Mouse (Mus musculus): Measurements from ENCODE around the gene Gfm1. TPM values are rescaled to one million over a fixed set of nuclear protein-coding genes. Genes with fewer than 3 reads are reported as not detected.

Gfm1 gene
- polyA plus RNA-seq, 2 experiments, result 17.0 to 32.6 TPM

GRCm38 (mm10) chr3:67463450-67464372 lies 33.8 kb downstream of the Gfm1 start, which contains the start of gene Lxn:
TSS of gene Lxn (minus strand) at chr3:67463926.
- Histone ChIP-seq H3K27ac (no peak within 1 kb of the TSS), H3K27me3 (ENCODE audit: control insufficient read depth, insufficient read depth, low read length) (no peaks in the 10 kb centered on the region), H3K4me2 (ENCODE audit: low read depth) (peak within 1 kb of the TSS; percentile 74), H3K9ac (replicated peaks) (peak within 1 kb of the TSS; percentile 57), H3K4me1 (replicated peaks; ENCODE audit: control insufficient read depth in 2 of 2, insufficient read depth in 2 of 2, low read length in 1 of 2) (peaks cover 0 to 7% of the 10 kb centered on the region in 2 experiments; a peak in 2 of 4 replicates), H3K36me3 (replicated peaks; ENCODE audit: control insufficient read depth, insufficient read depth, low read depth) (peaks cover 2% of the 10 kb centered on the region; the same call in 1 of the 2 replicates), H3K9me3 (ENCODE audit: control insufficient read depth, low read length) (no peaks in the 10 kb centered on the region), H3K4me3 (ENCODE audit: insufficient read depth in 1 of 2, low read depth in 2 of 2, low read length in 2 of 2) (peak within 1 kb of the TSS; percentile 57 to 66)
- DNase-seq (ENCODE audit: low read depth in 3 of 3, low spot score in 3 of 3) (peak; percentile 13 to 18 (median 14)), ATAC-seq (ENCODE audit: insufficient read depth) (peak; percentile 83)
- TF ChIP-seq CTCF (IDR thresholded peaks at IDR 0.05; ENCODE audit: low read depth) (peak; percentile 51), EP300 (IDR thresholded peaks at IDR 0.05; ENCODE audit: low read depth) (no peak)
- 1% methylated on average over 38 of the region's 43 CpGs for whole genome bisulfite sequencing (ENCODE audit: insufficient replicate concordance)

- Histone ChIP-seq H3K27me3 (ENCODE audit: control insufficient read depth, insufficient read depth, low read length) (no peaks in the 10 kb centered on the region), H3K4me1 (replicated peaks; ENCODE audit: control insufficient read depth in 2 of 2, insufficient read depth in 2 of 2, low read length in 1 of 2) (peaks cover 0 to 10% of the 10 kb centered on the region in 2 experiments; a peak in 2 of 4 replicates), H3K9ac (replicated peaks) (no peak overlapping the region), H3K4me2 (ENCODE audit: low read depth) (no peak overlapping the region), H3K36me3 (replicated peaks; ENCODE audit: control insufficient read depth, insufficient read depth, low read depth) (peaks cover 3% of the 10 kb centered on the region), H3K9me3 (ENCODE audit: control insufficient read depth, low read length) (no peaks in the 10 kb centered on the region), H3K4me3 (ENCODE audit: insufficient read depth in 1 of 2, low read depth in 2 of 2, low read length in 2 of 2) (no peak overlapping the region), H3K27ac (no peak overlapping the region)
- DNase-seq (ENCODE audit: low read depth in 3 of 3, low spot score in 3 of 3) (no peak), ATAC-seq (ENCODE audit: insufficient read depth) (no peak)
- no peak for TF ChIP-seq EP300 (IDR thresholded peaks at IDR 0.05; ENCODE audit: low read depth)
- TF ChIP-seq CTCF (IDR thresholded peaks at IDR 0.05; ENCODE audit: low read depth), result no peak
- WGBS (ENCODE audit: insufficient replicate concordance), result 87% methylated on average over 5 of the region's 5 CpGs
Observed at GRCm38 (mm10) chr3:67466576-67466975, 36.7 kb downstream of the Gfm1 start.

DNA sequence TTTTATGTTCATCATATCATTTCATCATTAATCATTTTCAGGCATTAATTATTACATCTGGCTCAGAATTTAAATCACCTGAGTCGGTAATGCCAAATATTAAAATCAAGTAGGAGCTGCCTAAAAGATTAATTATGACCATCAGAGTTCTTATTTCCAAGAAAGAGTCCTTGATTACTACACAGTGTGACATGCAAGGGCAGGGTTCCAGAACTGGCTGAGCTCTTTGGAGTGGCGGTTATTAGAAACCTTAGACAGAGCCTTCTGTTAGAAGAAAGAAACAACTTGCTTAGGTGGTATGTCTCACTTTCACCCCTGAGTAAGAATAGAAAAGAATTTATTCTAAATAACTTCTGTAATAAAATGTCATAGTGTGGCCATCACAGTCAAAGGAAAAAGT lies 37.4 kb downstream of the Gfm1 start:
- Histone ChIP-seq H3K4me2 (ENCODE audit: low read depth) (no peak overlapping the region), H3K4me3 (ENCODE audit: insufficient read depth in 1 of 2, low read depth in 2 of 2, low read length in 2 of 2) (no peak overlapping the region), H3K27ac (no peak overlapping the region), H3K9ac (replicated peaks) (no peak overlapping the region), H3K36me3 (replicated peaks; ENCODE audit: control insufficient read depth, insufficient read depth, low read depth) (peaks cover 3% of the 10 kb centered on the region), H3K9me3 (ENCODE audit: control insufficient read depth, low read length) (no peaks in the 10 kb centered on the region), H3K27me3 (ENCODE audit: control insufficient read depth, insufficient read depth, low read length) (no peaks in the 10 kb centered on the region), H3K4me1 (replicated peaks; ENCODE audit: control insufficient read depth in 2 of 2, insufficient read depth in 2 of 2, low read length in 1 of 2) (peaks cover 0 to 16% of the 10 kb centered on the region in 2 experiments; a peak in 2 of 4 replicates)
- 78% methylated on average over 2 of the region's 2 CpGs for WGBS (ENCODE audit: insufficient replicate concordance)
- ATAC-seq (ENCODE audit: insufficient read depth) (no peak), DNase-seq (ENCODE audit: low read depth in 3 of 3, low spot score in 3 of 3) (no peak)
- TF ChIP-seq EP300 (IDR thresholded peaks at IDR 0.05; ENCODE audit: low read depth) (no peak), CTCF (IDR thresholded peaks at IDR 0.05; ENCODE audit: low read depth) (no peak)

DNA sequence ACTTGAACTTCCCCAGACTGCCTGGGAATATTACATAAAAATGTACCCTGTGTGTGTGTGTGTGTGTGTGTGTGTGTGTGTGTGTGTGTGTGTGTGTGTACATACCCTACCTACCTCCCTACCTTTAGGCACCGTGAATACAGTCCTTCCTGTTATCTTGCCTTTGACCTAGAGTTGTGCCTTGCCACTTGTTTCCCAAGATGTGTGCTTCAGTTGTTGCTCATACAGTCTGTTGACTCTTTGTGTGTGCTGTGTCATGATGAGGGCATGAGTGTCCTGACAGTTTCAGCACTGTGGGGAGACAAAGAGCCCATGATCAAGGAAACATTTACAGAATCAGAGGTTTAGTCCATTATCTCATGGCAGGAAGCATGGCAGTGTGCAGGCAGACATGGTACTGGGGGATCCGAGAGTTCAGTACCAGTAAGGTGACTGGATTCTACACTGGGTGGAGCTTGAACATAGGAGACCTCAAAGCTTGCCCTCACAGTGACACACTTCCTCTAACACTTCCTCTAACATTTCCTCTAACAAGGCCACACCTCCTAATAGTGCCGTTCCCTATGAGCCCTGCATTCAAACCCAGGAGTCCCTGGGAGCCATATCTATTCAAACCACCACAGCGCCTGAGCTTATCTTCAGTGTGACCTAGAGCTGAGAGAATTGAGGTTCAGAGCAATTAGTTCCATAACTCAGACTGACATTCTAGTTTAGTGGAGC lies 41.7 kb downstream of the Gfm1 start:
- peak; percentile 82 for ATAC-seq (ENCODE audit: insufficient read depth)
- WGBS (ENCODE audit: insufficient replicate concordance), result 39% methylated on average over 4 of the region's 4 CpGs

More for the DNA sequence above, 41.7 kb downstream of the Gfm1 start:
- TF ChIP-seq CTCF (IDR thresholded peaks at IDR 0.05; ENCODE audit: low read depth) (no peak), EP300 (IDR thresholded peaks at IDR 0.05; ENCODE audit: low read depth) (peak; percentile 38; the same call in 1 of the 2 replicates)
- Histone ChIP-seq H3K27ac (no peak overlapping the region), H3K9ac (replicated peaks) (no peak overlapping the region), H3K4me1 (replicated peaks; ENCODE audit: control insufficient read depth in 2 of 2, insufficient read depth in 2 of 2, low read length in 1 of 2) (peaks cover 0 to 9% of the 10 kb centered on the region in 2 experiments; a peak in 2 of 4 replicates), H3K36me3 (replicated peaks; ENCODE audit: control insufficient read depth, insufficient read depth, low read depth) (peaks cover 12% of the 10 kb centered on the region), H3K9me3 (ENCODE audit: control insufficient read depth, low read length) (no peaks in the 10 kb centered on the region), H3K4me2 (ENCODE audit: low read depth) (no peak overlapping the region), H3K4me3 (ENCODE audit: insufficient read depth in 1 of 2, low read depth in 2 of 2, low read length in 2 of 2) (no peak overlapping the region), H3K27me3 (ENCODE audit: control insufficient read depth, insufficient read depth, low read length) (no peaks in the 10 kb centered on the region)
- DNase-seq (ENCODE audit: low read depth in 3 of 3, low spot score in 3 of 3), result peak; percentile 29 to 35 (median 31)

Data from liver, embryonic 14.5 days (tissue).